Mouse (Mus musculus) limb, embryonic 14.5 days (tissue): ENCODE measurements at regions not wholly inside any gene's neighbourhood (a gene's known extent, or its start where the extent isn't known, plus 50 kb on each side); places are given as distances from the start of the nearest gene placed in this dataset.

Experiments
- ATAC-seq: fragments of 200-750 bp; cut with Nextera tagmentation; 2 replicates; pipeline ENCODE4 v1.8.0; 2017; ENCODE audit warnings: low read depth, moderate number of reproducible peaks, moderate TSS enrichment; ENCODE audit not compliant: low FRiP score
- DNase-seq: peaks from one replicate; pipeline ENCODE4 v3.0.0-alpha.2; 2015; ENCODE audit warnings: low spot score
- H3K27ac ChIP-seq: fragments of 300-500 bp; sonication (generic); replicated peaks from 2 replicates; pipeline ENCODE4 v1.5.1; 2014; ENCODE audit warnings: low read depth, mild to moderate bottlenecking, low read length, moderate library complexity, mixed read lengths
- H3K27me3 ChIP-seq: fragments of 300-500 bp; sonication (generic); 2 replicates; pipeline ENCODE4 v1.6.1; 2014; ENCODE audit warnings: low read length, mixed read lengths; ENCODE audit not compliant: control insufficient read depth, insufficient read depth
- H3K36me3 ChIP-seq: fragments of 300-500 bp; sonication (generic); 2 replicates; pipeline ENCODE4 v1.6.1; 2014; ENCODE audit warnings: mild to moderate bottlenecking, low read length, moderate library complexity, mixed read lengths; ENCODE audit not compliant: control insufficient read depth, insufficient read depth
- H3K4me1 ChIP-seq: fragments of 300-500 bp; sonication (generic); 2 replicates; pipeline ENCODE4 v1.6.1; 2014; ENCODE audit warnings: antibody characterized with exemption, low read length, mixed read lengths; ENCODE audit not compliant: control insufficient read depth, insufficient read depth
- H3K4me2 ChIP-seq: fragments of 300-500 bp; sonication (generic); replicated peaks from 2 replicates; pipeline ENCODE4 v1.6.1; 2014; ENCODE audit warnings: low read depth, mild to moderate bottlenecking, low read length, moderate library complexity; ENCODE audit not compliant: severe bottlenecking
- H3K4me3 ChIP-seq: fragments of 300-500 bp; sonication (generic); replicated peaks from 2 replicates; pipeline ENCODE4 v1.5.1; 2014; ENCODE audit warnings: low read length
- H3K9ac ChIP-seq: fragments of 300-500 bp; sonication (generic); 2 replicates; pipeline ENCODE4 v1.6.1; 2014; ENCODE audit warnings: mild to moderate bottlenecking, low read depth, low read length, moderate library complexity; ENCODE audit not compliant: severe bottlenecking
- H3K9me3 ChIP-seq: fragments of 300-500 bp; sonication (generic); 2 replicates; pipeline ENCODE4 v1.6.1; 2016; ENCODE audit warnings: low read length; ENCODE audit not compliant: control insufficient read depth
- POLR2A ChIP-seq: fragments of 200-500 bp; IDR thresholded peaks from 2 replicates; pipeline ENCODE4 v1.8.0; 2012; ENCODE audit warnings: inconsistent platforms, mild to moderate bottlenecking, moderate library complexity, borderline replicate concordance; ENCODE audit not compliant: insufficient read depth, insufficient read length; ENCODE audit errors: extremely low read depth
- WGBS: fragments of 180-500 bp; shearing (Covaris S2); extraction: QIAGEN DNeasy Blood & Tissue Kit; methylation state at CpG from one replicate; pipeline ENCODE4 v1.1.7; 2014; 5-methylcytosine and 5-hydroxymethylcytosine counted together

DNA sequence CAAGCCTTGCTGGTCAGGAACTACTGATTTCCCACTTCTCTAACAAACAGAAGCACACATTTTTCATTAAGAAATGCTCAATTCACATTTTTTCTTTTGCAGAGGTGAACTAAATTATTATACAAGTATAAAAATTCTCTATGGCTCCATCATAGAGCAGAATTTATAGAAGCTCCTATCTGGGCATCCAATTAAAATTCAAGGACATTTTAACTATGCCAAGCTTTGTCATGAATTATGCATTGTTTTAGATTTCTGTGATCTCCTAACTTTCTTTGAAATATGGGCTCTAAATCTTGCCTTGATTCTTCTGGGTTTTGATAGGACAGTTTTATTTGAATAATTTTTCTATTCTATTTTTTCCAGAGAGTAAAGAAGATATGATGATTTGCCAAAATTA is 163.1 kb upstream of the Pex5l start:
- ATAC-seq (no peak), DNase-seq (no peak)
- Histone ChIP-seq H3K36me3 (no peaks in the 10 kb centered on the region), H3K4me2 (no peak overlapping the region), H3K4me1 (no peaks in the 10 kb centered on the region), H3K4me3 (no peak overlapping the region), H3K9me3 (no peaks in the 10 kb centered on the region), H3K9ac (no peak overlapping the region), H3K27me3 (no peaks in the 10 kb centered on the region), H3K27ac (no peak overlapping the region)
- no peak for TF ChIP-seq POLR2A

DNA sequence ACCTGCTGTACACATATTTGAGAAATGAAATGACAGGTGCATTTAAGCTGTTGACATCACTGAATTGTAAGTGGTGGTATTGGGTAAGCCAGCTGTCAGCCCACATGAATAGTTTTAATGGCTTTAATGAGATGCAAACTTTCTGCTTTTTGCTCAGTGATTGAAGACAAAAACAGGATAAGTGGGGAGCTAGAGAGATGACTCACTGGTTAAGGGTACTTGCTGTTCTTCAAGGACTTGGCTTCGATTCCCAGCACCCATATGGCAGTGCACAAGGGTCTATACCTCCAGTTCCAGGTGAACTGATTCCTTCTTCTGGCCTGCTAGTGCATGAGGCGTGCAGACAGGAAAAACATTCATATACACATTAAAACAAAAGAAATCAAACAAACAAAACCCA is 162.7 kb upstream of the Pex5l start:
- Histone ChIP-seq H3K9ac (no peak overlapping the region), H3K9me3 (no peaks in the 10 kb centered on the region), H3K36me3 (no peaks in the 10 kb centered on the region), H3K4me2 (no peak overlapping the region), H3K27me3 (no peaks in the 10 kb centered on the region), H3K4me1 (no peaks in the 10 kb centered on the region), H3K4me3 (no peak overlapping the region), H3K27ac (no peak overlapping the region)
- DNase-seq (no peak), ATAC-seq (no peak)
- 71% methylated on average over 2 of the region's 2 CpGs for WGBS
- no peak for TF ChIP-seq POLR2A

DNA sequence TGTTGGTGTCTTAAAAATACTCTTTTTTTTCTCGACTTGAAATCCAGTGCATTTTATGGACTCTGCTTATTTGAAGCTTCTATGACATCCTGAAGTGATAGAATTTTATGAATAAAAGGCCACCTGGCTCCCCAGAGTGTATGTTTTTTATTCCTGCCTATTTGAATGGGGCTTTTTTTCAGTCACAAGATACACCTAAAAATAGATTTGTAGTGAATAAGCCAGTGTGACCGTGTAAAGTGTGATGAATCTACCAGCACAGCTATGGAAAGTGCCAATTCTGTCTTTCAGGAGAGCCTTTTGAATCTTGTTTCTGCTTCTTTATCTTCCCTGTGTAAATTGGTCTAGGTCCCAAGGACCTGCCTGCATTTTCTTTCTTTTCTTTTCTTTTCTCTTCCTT is 119.8 kb upstream of the Pex5l start:
- WGBS: 53% methylated on average over 2 of the region's 2 CpGs
- no peak overlapping the region for H3K4me3 ChIP-seq
- no peak overlapping the region for H3K4me2 ChIP-seq
- H3K36me3 ChIP-seq: no peaks in the 10 kb centered on the region
- H3K4me1 ChIP-seq: no peaks in the 10 kb centered on the region
- no peak overlapping the region for H3K9ac ChIP-seq
- no peaks in the 10 kb centered on the region for H3K9me3 ChIP-seq
- H3K27me3 ChIP-seq: no peaks in the 10 kb centered on the region
- no peak for ATAC-seq
- no peak for DNase-seq
- H3K27ac ChIP-seq: no peak overlapping the region
- no peak for TF ChIP-seq POLR2A

DNA sequence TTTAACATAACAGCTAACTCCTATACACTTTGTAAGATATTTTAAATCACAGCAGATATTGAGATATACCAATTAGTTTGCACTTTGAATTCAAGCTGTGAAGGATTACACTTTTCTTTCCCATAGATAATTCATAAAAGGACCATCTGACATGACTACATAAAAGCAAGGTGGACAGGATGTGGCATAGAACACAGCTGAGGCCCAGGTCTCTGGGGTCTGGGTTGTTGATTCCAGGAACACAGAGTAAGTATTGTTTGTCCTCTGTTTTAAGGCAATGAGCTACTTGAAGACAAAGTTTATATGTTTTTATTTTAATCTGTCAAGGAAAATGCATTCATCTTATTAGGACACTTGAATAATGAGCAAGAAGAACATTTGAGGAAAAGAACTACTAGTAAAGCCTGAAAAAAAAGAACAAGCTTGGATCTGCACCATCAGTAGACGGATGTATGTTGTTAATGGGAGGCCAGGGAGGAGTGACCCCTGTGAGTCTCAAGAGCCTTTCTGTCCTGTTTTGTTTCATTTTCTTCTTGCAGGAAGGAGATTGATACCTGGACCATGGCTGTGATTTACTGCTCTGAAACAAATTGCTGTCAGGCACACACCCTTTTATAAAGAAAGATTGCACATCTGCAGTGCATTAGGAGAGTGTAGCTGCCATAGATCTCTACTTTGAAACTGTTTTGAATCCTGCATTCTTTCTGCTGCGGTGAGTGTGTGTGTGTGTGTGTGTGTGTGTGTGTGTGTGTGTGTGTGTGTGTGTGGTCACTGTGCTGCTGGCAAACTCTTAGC is 76.4 kb upstream of the Pex5l start:
- peak; percentile 30 for DNase-seq
- H3K4me1 ChIP-seq: no peaks in the 10 kb centered on the region
- no peak overlapping the region for H3K27ac ChIP-seq
- no peaks in the 10 kb centered on the region for H3K27me3 ChIP-seq
- no peaks in the 10 kb centered on the region for H3K9me3 ChIP-seq
- ATAC-seq: no peak
- TF ChIP-seq POLR2A: no peak
- no peak overlapping the region for H3K4me3 ChIP-seq
- H3K9ac ChIP-seq: no peak overlapping the region
- no peak overlapping the region for H3K4me2 ChIP-seq
- 23% methylated on average over 2 of the region's 2 CpGs for WGBS
- no peaks in the 10 kb centered on the region for H3K36me3 ChIP-seq

DNA sequence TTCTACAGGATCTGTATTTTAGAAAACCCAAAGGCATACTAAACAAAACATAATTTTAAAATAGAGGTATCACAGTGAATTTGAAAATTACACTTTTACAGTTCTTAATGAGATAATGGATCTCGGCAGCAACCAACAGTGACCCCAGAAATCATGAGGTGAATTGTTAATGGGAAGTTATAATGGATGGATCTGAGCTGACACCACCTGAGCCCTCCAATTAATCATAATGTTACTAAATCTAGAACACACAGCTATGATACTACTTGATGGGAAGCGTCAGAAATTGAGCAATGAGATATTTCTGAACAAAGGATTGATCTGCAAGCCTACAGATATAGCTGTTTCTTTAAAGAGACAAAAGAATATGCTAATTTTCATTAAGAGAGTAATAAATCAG is 75.2 kb upstream of the Pex5l start:
- no peak for TF ChIP-seq POLR2A
- Histone ChIP-seq H3K4me2 (no peak overlapping the region), H3K27ac (no peak overlapping the region), H3K4me1 (no peaks in the 10 kb centered on the region), H3K27me3 (no peaks in the 10 kb centered on the region), H3K36me3 (no peaks in the 10 kb centered on the region), H3K9me3 (no peaks in the 10 kb centered on the region), H3K9ac (no peak overlapping the region), H3K4me3 (no peak overlapping the region)
- 72% methylated on average over 2 of the region's 2 CpGs for WGBS
- ATAC-seq: no peak
- DNase-seq: no peak
